Mouse (Mus musculus) liver, adult 2 months (tissue): ENCODE measurements around the gene Cyp1a2.

Source experiments
- CTCF ChIP-seq: fragments of 200-500 bp; IDR thresholded peaks from 2 replicates; pipeline ENCODE4 v1.5.1; 2011; ENCODE audit warnings: low read depth, low read length, control low read depth
- POLR2A ChIP-seq: fragments of 200-500 bp; IDR thresholded peaks from 2 replicates; pipeline ENCODE4 v1.6.1; 2011; ENCODE audit warnings: low read length, control low read depth; ENCODE audit not compliant: insufficient read depth; ENCODE audit errors: extremely low read depth

DNA sequence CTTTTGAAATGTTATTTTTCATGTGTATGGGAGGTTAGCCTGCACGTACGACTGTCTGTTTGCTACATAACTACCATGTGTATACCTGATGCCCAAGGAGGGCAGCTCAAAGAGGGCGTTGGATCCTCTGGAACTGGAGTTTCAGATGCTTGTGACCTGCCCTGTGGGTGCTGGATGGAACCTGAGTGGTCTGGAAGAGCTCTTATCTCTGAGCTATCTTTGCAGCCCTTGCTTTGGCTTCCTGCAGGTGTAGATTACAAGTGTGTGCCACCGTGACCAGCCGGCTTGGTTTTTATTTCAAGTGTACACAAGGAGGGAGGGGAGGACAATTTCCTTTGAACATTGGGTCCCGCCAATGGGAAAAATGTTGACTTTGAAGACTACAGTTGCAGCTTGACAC, 23.0 kb downstream of the Cyp1a2 start:
- TF ChIP-seq CTCF (no peak), POLR2A (no peak)
